Comparison of ENCODE assay signal across 15 mouse cellular contexts in genomic region chr11:4127059-4127458, GRCm38 (mm10). TPM values are rescaled to one million over a fixed set of nuclear protein-coding genes. Genes with fewer than 3 reads are reported as not detected.
DNase-seq lines count a peak whose midpoint lies in the region; ATAC-seq and TF ChIP-seq lines count a peak whose summit lies in the region.
"Had no signal": no experiment of that assay in that cellular context is flagged by ENCODE, and none has a peak within 500 bp of the region (broad histone marks: within the 10 kb centered on the region; RNA-seq: fewer than 3 reads in every experiment).

No protein-coding gene starts in this region.

- POLR2A ChIA-PET in Patski (lab: Charles Lee), result no interaction called here

- CTCF ChIA-PET in Patski (lab: Charles Lee), result no interaction called here

- no peak for ATAC-seq in kidney, postnatal 0 days (replicated peaks; ENCODE audit: low FRiP score, low read depth)
- ATAC-seq in Patski, result no peak

- H3K9ac ChIP-seq in kidney, postnatal 0 days (ENCODE audit: low read depth, low read length), result no peak overlapping the region
- H3K9ac ChIP-seq: hindbrain, embryonic 13.5 days had no signal

- peak; percentile 32; the same call in 1 of the 2 replicates for TF ChIP-seq CTCF in kidney, postnatal 0 days (IDR thresholded peaks at IDR 0.05; ENCODE audit: low read depth)
- peak; percentile 43 for TF ChIP-seq CTCF in Patski (IDR thresholded peaks at IDR 0.05)

- in situ Hi-C loops in Patski (cut with MboI; ENCODE audit: low pct_unique_long_range_greater_than_20kb), result no loop called here

- no peaks in the 10 kb centered on the region for H3K36me3 ChIP-seq in kidney, postnatal 0 days (ENCODE audit: insufficient read depth, low read length)
- H3K36me3 ChIP-seq: hindbrain, embryonic 13.5 days had no signal

- no peaks in the 10 kb centered on the region for H3K9me3 ChIP-seq in kidney, postnatal 0 days (replicated peaks; ENCODE audit: low read length)

- no peaks in the 10 kb centered on the region for H3K4me1 ChIP-seq in kidney, postnatal 0 days (replicated peaks; ENCODE audit: insufficient read depth, low read length)
- H3K4me1 ChIP-seq: hindbrain, embryonic 13.5 days had no signal

- no peak overlapping the region for H3K4me3 ChIP-seq in kidney, postnatal 0 days (replicated peaks; ENCODE audit: low read depth, low read length)
- H3K4me3 ChIP-seq: hindbrain, embryonic 13.5 days had no signal

- no peak for DNase-seq in kidney, postnatal 0 days (ENCODE audit: low spot score)
- no peak for DNase-seq in kidney, adult 8-10 months
- peak; percentile 31 for DNase-seq in thymus, postnatal 4 days
- DNase-seq in thymus, postnatal 36 days, result no peak
- no peak for DNase-seq in Patski (ENCODE audit: low read depth, low spot score)
- DNase-seq in embryo, embryonic 10.5 days (ENCODE audit: low spot score), result no peak
- no peak for DNase-seq in adrenal gland, postnatal 25 days
- DNase-seq: adrenal gland, postnatal 36 days; cerebellum, adult 8-10 months; gastrocnemius, postnatal 14 days; kidney, adult 18-20 months; kidney, postnatal 25 days; lung, adult 2 months; midbrain, embryonic 14.5 days had no signal

- H3K27ac ChIP-seq in kidney, postnatal 0 days, result no peak overlapping the region
- H3K27ac ChIP-seq: hindbrain, embryonic 13.5 days had no signal

- 95% methylated on average over 1 of the region's 1 CpGs for WGBS in kidney, postnatal 0 days

- H3K27me3 ChIP-seq in kidney, postnatal 0 days (ENCODE audit: insufficient read depth, low read length), result no peaks in the 10 kb centered on the region
- peaks cover 4% of the 10 kb centered on the region for H3K27me3 ChIP-seq in Patski
- H3K27me3 ChIP-seq: hindbrain, embryonic 13.5 days had no signal

- no peak overlapping the region for H3K4me2 ChIP-seq in kidney, postnatal 0 days (ENCODE audit: low read length)
- H3K4me2 ChIP-seq: hindbrain, embryonic 13.5 days had no signal

RNA-seq across cellular contexts. Expression of gene Sec14l2, which starts 3.8 kb away (rescaled TPM):
- 1.3 and 1.4 TPM in 2 replicates for polyA plus RNA-seq in kidney, postnatal 0 days (2015; fragmentation: Nextera tagmentation; extraction: Ambion mirVana)
- 23.6 TPM for polyA plus RNA-seq in Patski (2021)
- 1.8 and 4.1 TPM in 2 replicates for total RNA-seq in adrenal gland, postnatal 25 days (2021)

RNA-seq across cellular contexts. Expression of gene Rnf215, which starts 7.9 kb away (rescaled TPM):
- 29.8 and 30.9 TPM in 2 replicates for polyA plus RNA-seq in kidney, postnatal 0 days (2015; fragmentation: Nextera tagmentation; extraction: Ambion mirVana)
- 31.8 TPM for polyA plus RNA-seq in Patski (2021)
- total RNA-seq in adrenal gland, postnatal 25 days (2021), result 26.1 and 31.6 TPM in 2 replicates

RNA-seq across cellular contexts. Expression of gene Mtfp1, which starts 31.8 kb away (rescaled TPM):
- polyA plus RNA-seq in kidney, postnatal 0 days (2015; fragmentation: Nextera tagmentation; extraction: Ambion mirVana), result 18.6 and 19.9 TPM in 2 replicates
- 15.1 TPM for polyA plus RNA-seq in Patski (2021)
- total RNA-seq in adrenal gland, postnatal 25 days (2021), result 14.5 and 21.9 TPM in 2 replicates

RNA-seq across cellular contexts. Expression of gene Ccdc157, which starts 33.0 kb away (rescaled TPM):
- polyA plus RNA-seq in kidney, postnatal 0 days (2015; fragmentation: Nextera tagmentation; extraction: Ambion mirVana), result 5.9 and 6.0 TPM in 2 replicates
- 17.3 TPM for polyA plus RNA-seq in Patski (2021)
- total RNA-seq in adrenal gland, postnatal 25 days (2021), result 11.8 and 14.0 TPM in 2 replicates

RNA-seq across cellular contexts. Expression of gene Sf3a1, which starts 33.1 kb away (rescaled TPM):
- 31.2 and 31.3 TPM in 2 replicates for polyA plus RNA-seq in kidney, postnatal 0 days (2015; fragmentation: Nextera tagmentation; extraction: Ambion mirVana)
- polyA plus RNA-seq in Patski (2021), result 45.2 TPM
- 42.1 and 45.6 TPM in 2 replicates for total RNA-seq in adrenal gland, postnatal 25 days (2021)

Comparison
In these comparisons a context has a peak if more than half of its experiments do, and no peak if none do; other contexts are left out.
1. RNA of gene Sec14l2, which starts 3.8 kb away (polyA plus RNA-seq): 23.6 TPM in Patski (single experiment); 1.3 to 1.4 TPM in kidney, postnatal 0 days; every median in the first group is over 10 times any median in the second.